Mouse (Mus musculus) thymus, adult 2 months (tissue): ENCODE measurements around the gene Ninj1.

Experiments used
- CTCF ChIP-seq: fragments of 200-500 bp; IDR thresholded peaks from 2 replicates; pipeline ENCODE4 v1.5.1; 2012; ENCODE audit warnings: mild to moderate bottlenecking, control low read depth, low read length, moderate library complexity, borderline replicate concordance; ENCODE audit not compliant: control insufficient read depth, poor library complexity, insufficient read depth; ENCODE audit errors: extremely low read depth
- POLR2A ChIP-seq: fragments of 200-500 bp; IDR thresholded peaks from 2 replicates; pipeline ENCODE4 v1.6.1; 2012; ENCODE audit warnings: mild to moderate bottlenecking, low read length, control low read depth, moderate library complexity; ENCODE audit not compliant: control insufficient read depth, poor library complexity, insufficient read depth; ENCODE audit errors: extremely low read depth

DNA sequence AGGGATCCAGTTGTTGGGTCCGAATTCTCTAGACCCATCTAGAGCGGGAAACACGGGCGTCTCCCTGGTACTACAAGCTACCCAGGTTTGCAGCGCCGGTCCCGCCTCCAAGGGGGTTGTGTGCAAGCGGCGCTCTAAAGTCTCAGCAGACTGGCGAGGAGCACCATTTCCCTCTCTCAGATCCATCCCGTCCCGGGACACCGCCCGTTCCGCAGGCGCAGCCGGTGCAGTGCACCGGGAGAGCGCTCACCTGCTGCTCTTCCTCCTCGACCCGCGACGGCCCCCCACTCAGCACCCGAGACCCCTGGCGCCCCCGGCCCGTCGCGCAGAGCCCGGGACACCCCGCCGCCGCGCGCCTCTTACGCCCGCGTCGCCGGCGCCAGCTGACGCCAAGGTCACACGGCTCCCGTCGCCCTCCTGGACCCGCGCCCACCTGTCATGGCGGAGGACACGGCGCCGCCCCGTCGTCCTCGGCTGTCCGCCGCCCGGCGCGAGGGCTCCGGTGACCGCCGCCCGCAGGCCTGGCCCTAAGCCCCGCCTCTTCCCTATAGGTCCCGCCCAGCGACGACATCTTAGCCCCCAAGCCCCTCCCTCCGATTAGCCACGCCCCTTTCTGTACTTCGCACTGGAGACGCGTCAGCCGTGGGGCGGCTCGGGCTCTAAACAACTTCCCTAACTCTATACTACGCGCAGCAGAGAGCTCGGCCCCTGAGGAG lies 28.4 kb downstream of the Ninj1 start, which contains the start of gene Card19:
- TF ChIP-seq CTCF (no peak), POLR2A (no peak; the same call in 1 of the 2 replicates)
